Comparison of ENCODE assay signal across 27 mouse cellular contexts in genomic region chr16:31560426-31560825, GRCm38 (mm10).
"Had no signal": no experiment of that assay in that cellular context is flagged by ENCODE, and none has a peak within 500 bp of the region (broad histone marks: within the 10 kb centered on the region; RNA-seq: fewer than 3 reads in every experiment).

No protein-coding gene starts in this region.

- ATAC-seq: forebrain, embryonic 13.5 days; forebrain, embryonic 14.5 days; forebrain, embryonic 15.5 days; forebrain, embryonic 16.5 days; forebrain, postnatal 0 days had no signal

- H3K27ac ChIP-seq: embryonic facial prominence, embryonic 10.5 days; embryonic facial prominence, embryonic 12.5 days; embryonic facial prominence, embryonic 13.5 days; embryonic facial prominence, embryonic 15.5 days; forebrain, embryonic 12.5 days; forebrain, embryonic 13.5 days; forebrain, embryonic 15.5 days; gastrocnemius, adult 2 months; heart, adult 2 months had no signal

- H3K4me1 ChIP-seq: embryonic facial prominence, embryonic 10.5 days; embryonic facial prominence, embryonic 12.5 days; embryonic facial prominence, embryonic 13.5 days; embryonic facial prominence, embryonic 15.5 days; forebrain, embryonic 13.5 days; forebrain, embryonic 15.5 days had no signal

- H3K4me3 ChIP-seq: embryonic facial prominence, embryonic 10.5 days; embryonic facial prominence, embryonic 12.5 days; embryonic facial prominence, embryonic 13.5 days; embryonic facial prominence, embryonic 15.5 days; erythroblast, embryonic 14.5 days; forebrain, embryonic 12.5 days; forebrain, embryonic 13.5 days; forebrain, embryonic 15.5 days; gastrocnemius, adult 2 months; heart, adult 2 months had no signal

- DNase-seq: cerebellum, adult 8-10 months; cerebellum, adult 9-10 months; cerebellum, adult 9-11 months; cerebellum, postnatal 10 days; cerebellum, postnatal 14 days; cerebellum, postnatal 25 days; cerebellum, postnatal 36 days; embryo, embryonic 11 days; forebrain, postnatal 0 days; gastrocnemius, adult 2 months; gastrocnemius, postnatal 10 days; gastrocnemius, postnatal 14 days; gastrocnemius, postnatal 25 days; gastrocnemius, postnatal 36 days; heart, adult 11 months; heart, adult 18-20 months; heart, adult 2 months had no signal

- H3K9me3 ChIP-seq: embryonic facial prominence, embryonic 10.5 days; embryonic facial prominence, embryonic 12.5 days; embryonic facial prominence, embryonic 13.5 days; embryonic facial prominence, embryonic 15.5 days; forebrain, embryonic 12.5 days; forebrain, embryonic 13.5 days; forebrain, embryonic 15.5 days had no signal

- H3K4me2 ChIP-seq: embryonic facial prominence, embryonic 12.5 days; embryonic facial prominence, embryonic 13.5 days; embryonic facial prominence, embryonic 15.5 days; forebrain, embryonic 12.5 days; forebrain, embryonic 13.5 days; forebrain, embryonic 15.5 days had no signal

- H3K36me3 ChIP-seq: embryonic facial prominence, embryonic 10.5 days; embryonic facial prominence, embryonic 12.5 days; embryonic facial prominence, embryonic 13.5 days; embryonic facial prominence, embryonic 15.5 days; forebrain, embryonic 12.5 days; forebrain, embryonic 15.5 days had no signal

- H3K27me3 ChIP-seq: embryonic facial prominence, embryonic 12.5 days; embryonic facial prominence, embryonic 13.5 days; embryonic facial prominence, embryonic 15.5 days; forebrain, embryonic 13.5 days; forebrain, embryonic 15.5 days had no signal

- H3K9ac ChIP-seq: embryonic facial prominence, embryonic 12.5 days; embryonic facial prominence, embryonic 13.5 days; embryonic facial prominence, embryonic 15.5 days; forebrain, embryonic 12.5 days; forebrain, embryonic 13.5 days; forebrain, embryonic 15.5 days; forebrain, postnatal 0 days had no signal
